Mouse (Mus musculus) small intestine, adult 10 weeks (tissue): Measurements from ENCODE around the gene Def6. TPM values are rescaled to one million over a fixed set of nuclear protein-coding genes. Genes with fewer than 3 reads are reported as not detected.

Experiments
- polyA plus RNA-seq: library from polyadenylated mRNA; stranded (reverse); fragments of 350-450 nt; fragmentation: Illumina TruSeq; extraction: RNeasy Lipid Tissue Mini Kit (QIAGEN cat#74804); gene quantifications from one replicate; pipeline ENCODE4 v1.2.3, GENCODE M21; 2014; ENCODE audit warnings: low replicate concordance

The Def6 gene
- not detected for polyA plus RNA-seq

DNA sequence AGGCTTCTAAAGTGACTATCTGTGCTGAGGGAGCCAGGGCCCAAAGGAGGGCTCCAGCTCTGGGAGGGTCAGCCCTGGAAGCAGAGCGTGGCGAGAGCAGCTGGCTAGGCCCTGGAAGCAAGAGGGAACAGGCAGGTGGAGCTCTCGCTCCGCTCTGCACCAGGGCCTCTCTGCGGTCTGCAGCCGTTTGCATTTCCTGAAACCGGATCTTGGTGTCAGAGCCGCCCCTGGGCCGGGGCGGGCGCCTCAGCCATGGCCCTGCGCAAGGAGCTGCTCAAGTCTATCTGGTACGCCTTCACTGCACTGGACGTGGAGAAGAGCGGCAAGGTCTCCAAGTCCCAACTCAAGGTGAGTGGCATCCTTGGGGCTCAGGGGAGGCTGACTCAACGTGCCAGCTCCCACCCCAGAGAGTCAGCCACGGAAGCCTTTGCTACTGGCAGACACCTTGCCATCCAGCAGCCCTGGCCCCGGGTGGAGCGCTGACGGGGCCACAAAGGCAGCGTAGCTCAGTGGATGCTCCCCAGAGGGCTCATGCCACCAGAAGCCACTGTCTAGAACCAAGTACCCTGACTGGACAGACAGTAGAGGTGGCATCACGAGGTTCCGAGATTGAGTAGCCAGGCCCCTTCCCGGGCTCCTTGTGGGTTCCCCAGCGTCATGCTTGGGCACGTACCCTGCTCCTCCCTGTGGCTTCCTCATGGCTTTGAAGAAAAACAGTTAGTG lies at the start of gene Def6:
Gene Def6, plus strand, starts transcription at position 188 of the 723 bp plus-strand sequence.

DNA sequence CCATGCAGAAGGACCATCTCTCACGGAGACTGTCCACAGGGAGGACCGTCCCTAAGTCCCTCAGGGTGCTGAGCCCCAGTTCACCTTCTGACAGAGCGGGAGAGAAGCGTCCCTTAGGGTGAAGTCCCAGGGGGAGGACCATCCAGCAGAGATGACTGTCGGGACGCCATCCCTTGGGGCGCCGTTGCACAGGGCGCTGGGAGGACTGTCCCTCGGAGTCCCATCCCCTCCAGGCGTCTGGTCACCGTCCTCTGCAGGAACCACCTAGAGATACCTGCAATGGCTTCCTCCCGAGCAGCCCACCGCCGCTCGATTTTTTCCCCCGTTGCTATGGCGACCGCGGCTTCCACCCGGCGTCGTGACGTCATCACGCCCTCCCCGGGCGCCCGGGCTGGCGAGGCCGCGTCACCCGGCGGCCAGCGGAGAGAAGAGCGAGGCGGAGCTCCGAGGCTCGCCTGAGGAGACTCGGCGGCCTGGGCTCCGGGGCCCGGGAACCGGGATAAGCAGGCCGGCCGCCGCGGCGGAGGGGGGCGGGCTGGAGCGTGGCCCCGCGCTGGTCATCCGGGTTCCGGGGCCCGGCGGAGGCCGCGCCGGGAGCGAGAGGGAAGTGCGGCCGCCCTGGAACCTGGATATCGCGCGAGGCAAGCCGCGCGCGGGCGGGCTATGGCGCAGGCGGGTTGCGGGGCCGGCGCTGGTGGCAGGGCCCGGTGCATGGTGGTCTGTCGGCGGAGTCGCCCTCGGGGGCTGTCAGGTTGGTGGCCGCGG lies 30.6 kb upstream of the Def6 start, which contains the start of gene Zfp523:
Gene Zfp523, plus strand, starts transcription at position 355 of the 765 bp plus-strand sequence.

DNA sequence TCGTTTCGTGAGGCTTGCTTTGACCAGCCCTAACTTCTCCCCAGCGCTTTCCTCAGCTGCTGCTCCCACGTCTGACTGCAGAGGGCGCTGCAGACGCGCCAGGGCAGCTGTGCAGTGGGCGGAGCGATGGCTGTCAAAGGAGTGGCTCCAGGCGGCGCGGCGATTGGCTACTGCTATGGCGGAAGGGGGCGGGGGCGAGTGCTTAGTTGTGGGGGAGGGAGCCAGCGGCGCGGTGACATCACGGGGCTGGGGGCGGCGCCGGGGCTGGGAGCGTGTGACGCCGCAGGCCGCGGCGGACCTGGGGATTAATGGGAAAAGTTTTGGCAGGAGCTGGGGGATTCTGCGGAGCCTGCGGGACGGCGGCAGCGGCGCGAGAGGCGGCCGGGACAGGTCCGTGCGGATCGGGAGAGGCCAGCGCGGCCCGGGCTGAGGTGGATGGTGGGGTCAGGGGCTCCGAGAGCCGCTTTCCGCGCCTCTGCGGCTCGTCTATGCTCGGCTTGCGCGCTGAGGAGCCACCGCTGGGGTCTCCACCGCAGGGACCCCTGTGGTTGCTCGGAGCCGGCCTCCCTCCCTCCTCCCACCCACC lies 25.0 kb downstream of the Def6 start, which contains the start of gene Ppard:
Gene Ppard, plus strand, starts transcription at position 226 of the 586 bp plus-strand sequence.

Other genes starting within 250 kb of the Def6 start
- not detected for gene Tcp11, start 127.1 kb upstream of the Def6 start, polyA plus RNA-seq
- gene Scube3, start 65.6 kb upstream of the Def6 start, polyA plus RNA-seq: 0.15 TPM
- 0.22 TPM for gene Zfp523, start 30.6 kb upstream of the Def6 start, polyA plus RNA-seq
- 3.7 TPM for gene Ppard, start 24.9 kb downstream of the Def6 start, polyA plus RNA-seq
- gene Fance, start 105.7 kb downstream of the Def6 start, polyA plus RNA-seq: not detected
- 55.5 TPM for gene Rpl10a, start 120.7 kb downstream of the Def6 start, polyA plus RNA-seq
- 0.41 TPM for gene Tead3, start 143.0 kb downstream of the Def6 start, polyA plus RNA-seq
- gene Tulp1, start 157.4 kb downstream of the Def6 start, polyA plus RNA-seq: not detected